Mouse (Mus musculus): Measurements from ENCODE around the gene Rps21. TPM values are rescaled to one million over a fixed set of nuclear protein-coding genes. Genes with fewer than 3 reads are reported as not detected.
"Not testable (repeated sequence)": the region's sequence is repeated elsewhere in the genome, so short reads cannot be mapped to it uniquely, and the experiment has no call there.

Rps21 gene
- total RNA-seq, 2 experiments from 2014 or later, result 654 to 715 TPM

GRCm38 (mm10) chr2:180257963-180258865, 1.0 kb downstream of the Rps21 start:
- DNase-seq (ENCODE audit: low spot score in 2 of 2), result no peak

- DNase-seq (ENCODE audit: low spot score in 2 of 2), result not testable (repeated sequence)
These were observed 1.8 kb downstream of the Rps21 start for GRCm38 (mm10) chr2:180258951-180259484.

DNA sequence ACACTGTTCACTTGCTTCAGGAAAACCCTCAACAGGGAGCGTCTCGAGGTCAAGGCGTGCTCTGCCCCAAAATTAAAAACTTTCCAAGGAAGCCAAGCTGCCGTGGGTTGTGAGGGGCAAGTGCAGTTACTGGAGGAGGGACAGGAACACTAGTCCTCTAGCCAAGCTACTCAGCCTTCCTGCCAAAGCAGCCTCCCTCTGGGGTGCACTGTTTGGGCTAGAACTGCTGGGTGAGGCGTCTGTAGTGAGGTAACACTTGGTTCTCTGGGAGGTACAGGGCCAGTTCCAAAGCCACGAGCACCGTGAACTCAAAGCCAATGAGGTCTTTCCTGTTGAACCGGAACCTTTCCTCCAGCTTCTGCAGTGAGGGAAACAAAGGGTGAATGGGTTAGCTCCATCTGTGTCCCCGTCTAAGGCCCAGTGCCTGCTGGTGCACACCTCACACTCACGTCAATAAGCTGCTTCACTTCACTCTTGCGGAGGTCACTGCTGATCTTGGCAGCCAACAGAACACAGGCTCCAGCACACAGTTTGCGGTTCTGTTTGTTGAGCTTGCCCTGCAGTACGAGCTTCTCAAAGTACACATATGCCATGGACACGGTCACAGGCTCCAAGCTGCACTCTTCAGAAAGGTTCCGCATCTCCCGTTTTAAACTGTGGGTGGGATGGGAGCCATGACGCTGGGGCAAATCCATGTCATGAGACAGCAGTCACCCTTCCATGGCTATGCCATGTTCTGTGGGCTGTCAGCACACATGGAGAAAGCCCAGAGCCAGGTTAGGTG, 2.8 kb downstream of the Rps21 start:
- DNase-seq (ENCODE audit: low spot score in 2 of 2), result not testable (repeated sequence)

- no peak for DNase-seq (ENCODE audit: low spot score in 2 of 2)
These were observed 3.7 kb downstream of the Rps21 start for GRCm38 (mm10) chr2:180260610-180261480.

DNA sequence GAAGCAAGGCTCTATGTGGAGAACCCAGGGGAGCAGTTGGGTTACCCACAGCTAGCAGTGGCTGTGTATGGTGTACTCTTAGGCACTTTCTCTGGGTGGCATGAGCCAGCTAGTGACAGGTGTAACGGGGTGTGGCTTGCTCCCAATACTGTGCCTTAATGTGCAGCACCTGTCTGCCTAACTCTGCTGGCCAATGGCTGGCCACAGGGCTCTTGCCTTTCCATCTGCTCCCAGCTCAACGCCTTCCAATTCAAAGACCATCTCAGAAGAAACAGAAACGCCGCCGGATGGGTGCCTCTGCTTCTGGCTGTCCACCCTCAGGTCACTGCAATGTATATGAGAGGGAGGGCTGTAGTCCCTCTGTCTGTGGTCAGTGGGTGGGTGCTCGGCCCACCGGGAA, 4.7 kb downstream of the Rps21 start:
- no peak for DNase-seq (ENCODE audit: low spot score in 2 of 2)

GRCm38 (mm10) chr2:180262441-180262840, 5.3 kb downstream of the Rps21 start:
- DNase-seq (ENCODE audit: low spot score in 2 of 2), result no peak

GRCm38 (mm10) chr2:180262891-180263290, 5.7 kb downstream of the Rps21 start:
- DNase-seq (ENCODE audit: low spot score in 2 of 2), result no peak

DNA sequence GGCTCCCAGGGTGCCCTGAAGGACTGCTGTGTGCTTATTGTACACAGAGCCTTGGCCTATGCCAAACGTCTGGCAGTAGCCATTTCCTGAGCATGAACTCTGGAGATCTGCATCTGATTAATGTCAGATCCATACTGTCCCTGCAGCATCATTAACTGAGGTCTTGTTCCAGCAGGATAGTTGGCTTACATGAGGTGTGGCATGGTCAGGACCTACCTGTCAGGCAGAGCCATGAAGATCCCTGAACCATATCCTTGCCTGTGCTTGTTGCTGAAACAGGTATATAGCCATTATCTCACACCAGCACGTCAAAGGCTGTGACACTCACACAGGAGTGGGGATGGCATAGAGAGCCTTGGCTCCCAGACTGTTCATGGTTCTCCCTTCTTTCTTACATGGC, 10.8 kb downstream of the Rps21 start:
- DNase-seq (ENCODE audit: low spot score in 2 of 2), result no peak

- DNase-seq (ENCODE audit: low spot score in 2 of 2), result no peak
These were observed 12.2 kb downstream of the Rps21 start for GRCm38 (mm10) chr2:180269329-180269728.

DNA sequence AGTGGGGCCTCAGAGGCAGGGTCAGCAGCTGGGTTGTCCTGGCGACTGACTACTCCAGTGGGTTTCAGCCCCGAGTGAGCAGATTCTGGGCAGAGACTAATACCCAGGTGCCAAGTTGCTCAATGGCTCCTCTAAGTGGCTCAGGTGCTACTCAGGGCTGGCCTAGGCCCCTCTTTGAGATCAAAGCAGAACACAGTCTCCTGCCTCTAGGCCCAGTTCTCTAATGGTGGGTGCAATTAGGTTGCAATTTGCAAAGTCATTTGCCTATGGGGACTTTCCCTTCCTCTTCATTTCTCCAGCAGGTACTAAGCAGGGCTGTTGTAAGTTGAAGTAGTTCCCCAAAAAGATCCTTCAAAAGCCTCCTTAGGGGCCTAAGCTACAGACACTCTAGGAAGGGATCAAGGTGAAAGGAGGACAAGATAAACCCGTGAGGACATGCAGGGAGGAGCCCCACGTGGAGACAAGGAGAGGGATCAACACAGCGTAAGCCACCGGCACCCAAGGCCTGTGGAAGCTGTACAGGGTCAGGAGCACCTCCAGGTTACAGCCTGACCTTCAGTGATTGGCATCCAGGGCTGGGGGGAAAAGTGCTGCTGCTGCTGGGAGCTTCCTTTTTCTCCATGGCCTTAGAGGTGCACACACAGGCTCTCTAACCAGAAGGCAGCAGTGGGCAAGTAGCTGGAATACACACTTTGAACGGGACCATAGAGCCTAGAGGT, 13.5 kb downstream of the Rps21 start:
- no peak for DNase-seq (ENCODE audit: low spot score in 2 of 2)

- peak in 1 of 2 experiments; percentile 40 for DNase-seq (ENCODE audit: low spot score in 2 of 2)
These were observed 14.7 kb downstream of the Rps21 start for GRCm38 (mm10) chr2:180271804-180272395.

- DNase-seq (ENCODE audit: low spot score in 2 of 2), result no peak
These were observed 15.7 kb downstream of the Rps21 start for GRCm38 (mm10) chr2:180272884-180273321.

DNA sequence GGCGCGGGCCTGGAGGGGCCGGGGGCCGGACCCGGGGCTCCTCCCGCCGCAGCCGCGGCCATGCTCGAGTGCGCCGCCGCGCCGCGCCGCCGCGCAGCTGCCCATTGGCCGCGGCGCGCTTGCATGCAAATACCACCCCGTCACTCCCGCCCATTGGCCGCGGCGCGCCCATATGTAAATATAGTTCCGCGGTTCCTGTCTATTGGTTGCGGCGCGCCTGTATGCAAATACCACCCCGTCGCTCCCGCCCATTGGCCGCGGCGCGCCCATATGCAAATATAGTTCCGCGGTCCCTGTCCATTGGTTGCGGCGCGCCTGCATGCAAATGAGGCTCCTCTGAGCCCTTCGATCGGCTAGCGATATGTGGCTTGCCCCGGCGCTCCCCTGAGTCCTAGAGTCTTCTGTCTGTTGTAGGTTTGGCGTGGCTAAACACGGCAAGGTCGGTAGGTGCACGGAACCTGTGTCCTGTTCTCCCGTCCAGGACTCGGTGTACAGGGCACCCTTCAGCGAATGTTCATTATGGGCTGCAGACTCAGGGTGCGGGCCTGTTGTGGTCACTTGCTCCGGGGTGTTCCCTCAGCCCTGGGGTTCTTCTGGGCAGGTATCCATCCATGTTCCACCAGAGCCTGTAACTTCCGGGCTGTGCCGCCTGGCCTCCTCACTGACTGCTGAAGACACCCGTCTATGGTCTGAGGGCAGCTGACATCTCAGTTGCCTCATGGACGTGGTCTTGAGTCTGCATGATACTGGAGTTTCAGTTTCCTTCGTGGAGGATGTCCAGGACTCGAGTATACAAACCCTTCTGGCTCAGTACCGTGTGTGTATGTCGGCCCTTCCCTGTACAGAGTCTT, 16.4 kb downstream of the Rps21 start, which contains the start of gene Cables2:
Gene Cables2, minus strand, starts transcription at position 103 of the 851 bp plus-strand sequence.
- DNase-seq (ENCODE audit: low spot score in 2 of 2), result peak; percentile 86 to 89

- no peak for DNase-seq (ENCODE audit: low spot score in 2 of 2)
These were observed 17.3 kb downstream of the Rps21 start for GRCm38 (mm10) chr2:180274523-180274922.

- peak; percentile 84 to 88 for DNase-seq (ENCODE audit: low spot score in 2 of 2)
These were observed 18.7 kb downstream of the Rps21 start for GRCm38 (mm10) chr2:180275836-180276235.

- DNase-seq (ENCODE audit: low spot score in 2 of 2), result no peak
These were observed 19.2 kb downstream of the Rps21 start for GRCm38 (mm10) chr2:180276385-180276784.

- no peak for DNase-seq (ENCODE audit: low spot score in 2 of 2)
These were observed 19.7 kb downstream of the Rps21 start for GRCm38 (mm10) chr2:180276851-180277259.

- no peak for DNase-seq (ENCODE audit: low spot score in 2 of 2)
These were observed 20.7 kb downstream of the Rps21 start for GRCm38 (mm10) chr2:180277773-180278320.

All from layer of hippocampus, postnatal 10 days (tissue).